Mouse (Mus musculus) T-cell, adult 2 months (primary cell): ENCODE measurements at regions not wholly inside any gene's neighbourhood (a gene's known extent, or its start where the extent isn't known, plus 50 kb on each side); places are given as distances from the start of the nearest gene placed in this dataset.

Experiments
- DNase-seq: peaks from one replicate; pipeline ENCODE4 v3.0.0; 2022; ENCODE audit warnings: low spot score

DNA sequence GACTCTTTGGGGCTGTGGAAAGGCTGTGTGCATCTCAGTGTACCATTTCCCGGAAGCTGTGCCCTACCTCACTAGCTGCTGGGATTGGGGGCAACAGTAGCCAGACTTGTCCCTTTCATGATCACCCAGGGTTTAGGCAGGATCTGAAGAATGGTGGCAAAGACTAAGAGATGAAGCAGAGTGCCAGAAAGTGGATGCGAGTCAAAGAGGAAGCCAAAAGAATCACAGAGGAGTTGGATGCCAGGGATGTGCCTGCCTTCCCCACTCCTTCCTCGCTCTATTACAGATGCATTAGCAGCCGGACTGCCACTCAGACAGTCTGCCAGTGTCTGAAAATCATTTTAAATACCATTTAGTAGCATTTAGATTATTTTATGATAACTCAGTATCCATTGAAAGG, 271.5 kb upstream of the Slc24a2 start:
- DNase-seq = no peak

DNA sequence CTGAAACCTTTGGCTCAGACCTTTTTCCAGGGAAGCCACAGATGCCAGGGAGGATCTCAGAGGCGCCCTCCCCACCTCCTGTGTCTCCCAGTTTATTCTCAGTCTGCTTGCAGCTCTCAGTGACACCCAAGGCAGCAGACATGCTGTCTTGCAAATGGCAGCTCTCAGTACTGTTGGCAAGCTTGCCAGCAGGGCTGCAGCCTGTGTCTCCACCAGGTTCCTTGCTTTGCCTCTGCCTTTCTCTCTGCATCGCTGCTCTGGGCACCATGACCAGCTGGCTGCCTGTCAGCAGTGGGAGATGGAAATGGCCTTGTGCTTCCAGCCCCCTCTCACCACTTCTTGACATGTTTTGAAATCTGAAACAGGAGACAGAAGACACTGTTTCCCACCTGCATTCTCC, 270.2 kb upstream of the Slc24a2 start:
- DNase-seq = no peak

DNA sequence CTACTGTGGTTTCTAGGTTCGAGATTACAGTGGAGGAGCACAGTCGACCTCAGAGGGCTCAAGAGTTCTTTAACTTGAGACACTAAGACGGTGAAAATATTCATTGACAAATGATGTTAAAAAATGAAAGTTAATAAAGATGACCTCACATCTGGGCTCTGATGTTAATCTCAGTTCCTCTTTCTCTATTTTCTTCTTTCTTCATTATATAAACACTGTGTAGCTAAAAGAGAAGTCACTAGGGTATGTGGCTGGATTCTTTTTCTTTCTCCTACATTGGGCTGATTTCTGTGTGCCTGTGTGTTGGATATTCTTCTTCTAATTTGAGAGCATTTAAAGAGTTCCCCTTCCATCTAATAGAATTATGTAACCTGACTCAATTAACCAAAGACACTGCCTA, 257.5 kb upstream of the Slc24a2 start:
- DNase-seq = no peak

DNA sequence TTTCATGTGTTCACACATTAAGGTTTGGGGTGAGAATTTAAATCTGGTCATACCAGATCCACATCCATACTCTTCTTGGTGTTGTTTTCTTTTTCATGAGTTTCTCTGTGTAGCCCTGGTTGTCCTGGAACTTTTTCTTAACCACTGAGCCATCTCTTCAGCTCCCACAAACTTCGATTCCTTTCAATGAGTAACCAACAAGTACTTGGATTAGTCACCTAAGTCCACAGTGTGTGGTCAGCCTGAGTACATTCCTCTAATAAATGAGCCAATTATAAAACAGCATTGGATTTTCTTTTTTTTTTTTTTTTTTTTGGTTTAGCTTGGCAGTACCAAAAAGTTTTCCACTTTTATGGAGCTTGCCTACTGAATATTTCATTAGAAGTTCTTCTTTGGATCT, 245.3 kb upstream of the Slc24a2 start:
- DNase-seq = no peak

DNA sequence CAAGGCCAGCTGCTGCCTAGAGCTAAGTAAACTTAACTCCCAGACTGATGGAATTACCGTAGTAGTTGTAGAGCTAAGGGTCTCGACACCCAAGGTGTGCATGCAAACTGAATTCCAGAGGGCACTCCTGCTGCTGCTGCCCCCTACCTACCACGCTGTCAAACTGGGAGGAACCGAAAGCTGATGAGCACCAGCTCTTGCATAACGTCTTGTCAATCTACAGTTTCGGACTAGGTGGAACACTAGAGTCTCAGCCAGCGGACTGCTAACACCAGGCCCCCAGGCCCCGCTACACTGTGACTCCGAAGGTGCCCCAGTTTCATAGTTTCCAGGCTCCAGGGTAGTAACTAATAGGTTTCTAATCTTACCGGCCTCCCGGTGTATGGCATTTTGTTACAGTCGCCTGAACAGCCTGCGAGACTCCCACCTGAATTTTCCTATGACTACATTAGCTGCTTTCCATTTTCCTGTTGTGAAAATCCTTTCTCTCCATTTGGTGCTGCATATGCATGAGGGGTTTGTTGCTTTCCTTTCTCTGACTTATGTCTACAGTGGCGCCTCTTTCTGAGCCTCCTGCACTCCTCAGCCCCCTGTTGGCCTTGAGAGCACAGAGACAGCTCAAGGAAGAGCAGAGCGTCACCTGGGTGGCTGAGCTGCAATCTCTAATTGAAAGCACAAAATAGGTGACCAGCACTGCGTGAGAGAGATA, 243.2 kb upstream of the Slc24a2 start:
- DNase-seq = no peak

DNA sequence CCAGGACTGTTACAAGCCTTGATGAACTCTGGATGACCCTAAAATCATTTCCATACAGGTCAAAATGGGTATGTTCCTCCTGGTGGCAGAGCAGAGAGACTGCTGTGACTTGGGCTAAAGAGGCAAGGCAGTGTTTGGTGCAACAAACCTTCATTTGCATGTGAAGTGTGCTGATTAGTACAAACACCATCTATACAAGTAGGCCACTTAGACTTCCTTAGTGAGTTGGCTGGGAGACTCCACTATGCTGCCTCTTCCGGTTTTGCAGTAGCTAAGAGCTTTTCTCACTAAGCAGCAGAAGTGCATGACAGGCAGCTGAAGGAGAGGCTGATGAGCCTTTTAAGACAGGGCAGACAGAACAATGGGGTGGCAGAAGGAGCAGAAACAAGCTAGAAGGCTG, 242.5 kb upstream of the Slc24a2 start:
- DNase-seq = no peak

DNA sequence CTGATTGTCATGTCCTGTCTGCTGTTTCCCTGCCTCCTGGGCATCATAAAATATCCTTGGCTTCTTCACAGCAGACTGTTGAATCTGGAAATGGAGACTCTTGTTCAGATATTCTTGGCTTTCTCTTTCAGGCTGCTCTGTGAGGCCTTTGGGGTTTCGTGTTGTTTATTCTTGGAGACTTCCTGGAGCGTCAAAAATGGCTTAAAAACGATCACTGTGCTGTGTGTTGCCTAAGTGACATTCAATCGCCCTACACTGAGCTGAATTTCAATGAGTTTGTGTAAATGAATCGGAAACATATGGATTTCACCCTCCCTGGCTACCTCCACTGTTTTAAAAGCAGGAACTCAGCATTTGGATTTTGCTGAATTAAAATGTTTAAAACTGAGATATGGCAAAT, 241.1 kb upstream of the Slc24a2 start:
- DNase-seq = no peak

DNA sequence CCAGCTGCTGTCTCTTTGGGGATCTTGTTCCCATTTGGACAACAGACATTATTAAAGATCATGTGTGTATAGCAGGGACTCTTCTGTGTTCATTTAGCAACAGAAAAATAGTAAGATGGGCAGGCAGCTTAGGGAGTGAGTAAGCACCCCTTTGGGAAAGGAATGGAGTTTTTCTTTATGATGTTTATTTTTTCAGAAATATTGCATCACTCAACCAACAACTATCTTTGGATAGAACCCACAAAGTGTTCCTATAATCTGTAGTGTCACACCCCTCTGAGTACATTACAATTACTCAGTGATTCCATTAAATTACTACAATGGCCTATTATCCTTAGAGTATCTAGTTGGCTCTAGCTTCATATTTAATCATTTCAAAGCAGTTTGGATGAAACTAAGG, 237.3 kb upstream of the Slc24a2 start:
- no peak for DNase-seq

DNA sequence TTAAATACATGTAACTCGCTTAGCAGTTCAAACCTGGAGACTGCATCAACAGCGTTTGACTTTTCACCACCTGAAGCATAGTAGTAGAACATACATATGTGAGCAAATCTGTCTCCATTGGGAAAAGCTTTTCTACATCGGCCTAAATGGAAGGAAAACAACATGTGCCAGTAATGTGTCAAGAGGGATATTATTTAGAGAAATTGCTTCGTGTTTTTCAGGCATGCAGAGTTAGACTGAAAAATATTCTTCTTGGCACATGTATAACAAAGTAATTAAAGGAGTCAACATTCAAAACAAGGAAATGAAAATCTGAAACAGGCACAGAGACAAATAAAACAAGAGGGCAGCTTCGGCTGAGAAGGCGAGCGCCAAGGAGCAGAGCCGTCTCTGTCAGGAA, 236.7 kb upstream of the Slc24a2 start:
- no peak for DNase-seq

DNA sequence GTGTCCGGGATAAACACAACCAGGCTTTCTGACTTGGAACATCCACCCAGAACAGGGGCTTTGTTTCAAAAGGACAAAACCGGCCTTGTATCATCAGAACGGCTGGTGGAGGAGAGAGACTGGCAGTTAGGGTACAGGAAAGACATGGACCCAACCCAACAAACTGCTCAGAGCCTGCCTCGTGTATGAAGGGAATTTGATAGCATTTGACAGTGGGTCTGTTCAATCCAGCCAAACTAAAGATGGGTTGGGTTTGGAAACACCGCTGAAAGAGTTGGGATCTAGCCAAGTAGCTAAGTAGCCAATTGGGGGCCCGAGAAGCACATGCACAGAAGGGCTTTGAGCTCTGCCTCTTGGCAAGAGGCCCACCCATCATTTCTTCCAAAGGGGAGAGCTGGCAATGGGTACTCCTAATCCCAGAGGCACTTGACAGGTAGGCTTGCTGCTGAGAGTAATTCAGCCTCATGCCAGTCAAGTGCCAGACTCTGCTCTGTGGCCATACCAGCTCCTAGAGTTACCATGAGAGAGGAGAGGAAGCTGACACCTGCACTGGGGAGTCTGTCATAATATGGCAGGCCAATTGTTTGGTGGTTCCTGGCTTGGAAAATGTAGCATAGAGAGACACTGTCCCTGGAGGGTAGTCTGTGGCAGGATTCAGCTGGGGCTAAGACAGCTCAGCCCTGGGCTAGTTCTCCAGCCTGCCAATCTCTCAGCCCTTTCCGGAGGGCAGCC, 231.1 kb upstream of the Slc24a2 start:
- DNase-seq = no peak

DNA sequence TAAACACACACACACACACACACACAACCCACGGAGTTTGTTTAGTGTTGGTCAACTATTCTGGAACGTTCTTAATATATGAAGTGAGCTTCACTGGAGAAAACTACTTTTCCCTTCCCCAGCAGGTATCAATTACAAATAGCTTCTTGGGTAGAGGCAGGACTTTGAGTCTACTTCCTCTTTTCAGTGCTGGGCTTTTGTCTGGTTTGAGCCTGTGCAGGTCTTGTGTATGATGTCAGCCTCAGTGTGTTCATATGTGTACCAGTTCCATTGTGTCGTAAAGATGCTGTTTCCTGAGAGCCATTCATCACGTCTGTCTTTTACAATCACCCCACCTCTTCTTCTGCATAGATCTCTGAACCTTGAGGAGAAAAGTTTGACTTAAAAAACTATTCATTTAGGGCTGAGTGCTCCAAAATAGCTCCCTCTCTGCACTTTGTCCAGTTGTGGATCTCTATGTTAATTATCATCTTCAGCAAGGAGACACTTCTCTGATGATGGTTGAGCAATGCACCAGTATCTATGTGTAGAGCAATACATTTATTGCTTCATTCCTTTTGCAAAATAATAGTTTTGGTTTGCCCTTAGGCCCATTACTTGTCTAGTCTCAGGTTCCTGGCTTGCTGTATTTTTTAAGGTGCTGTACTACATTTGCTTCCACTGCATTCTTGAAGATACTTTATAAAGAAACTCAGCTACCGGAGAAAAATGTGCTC, 225.7 kb upstream of the Slc24a2 start:
- no peak for DNase-seq

DNA sequence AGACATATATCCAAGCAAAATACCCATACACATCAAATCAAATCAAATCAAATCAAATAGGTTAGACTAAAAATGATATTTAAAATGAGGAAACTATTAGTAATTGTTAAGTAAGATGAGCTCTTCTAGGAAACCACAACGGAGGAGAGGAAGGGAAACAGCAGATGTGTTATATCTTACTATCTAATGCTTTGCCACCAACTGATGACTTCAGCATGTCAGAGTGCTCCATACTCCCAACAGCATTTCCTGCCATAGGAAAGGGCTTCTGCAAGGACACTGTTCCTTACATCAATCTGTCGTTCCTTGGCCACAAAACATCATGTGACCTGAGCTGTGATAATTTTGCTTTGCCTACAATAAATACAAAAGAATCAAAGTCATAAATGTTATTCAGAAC, 221.8 kb upstream of the Slc24a2 start:
- no peak for DNase-seq

DNA sequence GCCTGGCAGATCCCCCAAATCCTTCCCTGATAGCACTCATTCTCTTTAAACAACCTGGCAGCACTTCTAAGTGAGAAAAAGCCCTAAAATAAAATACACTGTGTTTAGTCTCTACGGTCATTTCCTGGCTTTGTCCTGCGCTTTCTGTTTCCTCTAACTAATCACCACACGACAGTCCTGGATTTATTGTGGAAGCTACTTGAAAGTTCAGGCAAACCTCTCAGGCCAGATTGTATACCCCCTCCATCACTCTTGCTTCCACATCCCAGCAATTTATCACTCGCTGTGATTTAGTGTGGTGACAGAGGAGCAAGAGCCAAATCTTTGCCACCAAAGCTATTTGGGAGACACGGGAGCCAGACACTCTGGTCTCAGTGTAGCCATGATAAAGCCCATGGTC, 221.0 kb upstream of the Slc24a2 start:
- no peak for DNase-seq

DNA sequence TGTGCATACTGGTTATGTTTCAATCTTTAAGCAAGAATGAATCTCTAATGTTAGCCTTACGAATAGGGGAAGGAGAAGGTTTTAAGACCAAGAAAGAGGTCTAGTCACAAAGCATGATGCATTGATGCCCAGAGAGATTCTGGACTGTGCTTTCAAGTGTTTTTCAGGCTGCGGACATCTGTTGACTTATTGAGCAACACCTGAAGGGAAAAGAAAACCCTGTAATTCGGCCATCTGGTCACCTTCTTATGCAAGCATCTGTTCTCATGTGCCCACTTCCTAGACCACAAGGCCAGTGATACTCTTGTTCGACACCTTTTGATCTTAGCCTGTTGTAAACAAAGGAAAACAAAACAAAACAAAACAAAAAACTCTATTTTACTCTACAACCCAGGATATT, 218.1 kb upstream of the Slc24a2 start:
- no peak for DNase-seq

DNA sequence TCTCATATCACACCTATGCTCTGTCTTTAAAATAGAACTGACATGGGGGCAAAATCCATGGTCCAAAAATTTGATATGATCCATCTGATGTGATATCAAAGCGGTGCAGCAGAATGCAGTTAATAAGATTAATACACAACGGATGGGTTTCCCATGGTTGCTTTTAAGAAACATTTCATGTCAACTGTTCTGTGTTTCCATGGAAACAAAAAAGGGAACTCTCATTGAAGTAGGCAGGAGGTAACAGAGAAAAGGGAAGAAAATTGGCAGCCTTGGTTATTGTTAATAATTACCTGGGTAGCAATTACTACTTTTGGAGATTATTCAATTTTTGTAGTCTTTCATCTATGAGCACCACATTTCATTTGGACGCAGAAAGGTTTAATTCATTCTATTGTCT, 216.6 kb upstream of the Slc24a2 start:
- DNase-seq = no peak

DNA sequence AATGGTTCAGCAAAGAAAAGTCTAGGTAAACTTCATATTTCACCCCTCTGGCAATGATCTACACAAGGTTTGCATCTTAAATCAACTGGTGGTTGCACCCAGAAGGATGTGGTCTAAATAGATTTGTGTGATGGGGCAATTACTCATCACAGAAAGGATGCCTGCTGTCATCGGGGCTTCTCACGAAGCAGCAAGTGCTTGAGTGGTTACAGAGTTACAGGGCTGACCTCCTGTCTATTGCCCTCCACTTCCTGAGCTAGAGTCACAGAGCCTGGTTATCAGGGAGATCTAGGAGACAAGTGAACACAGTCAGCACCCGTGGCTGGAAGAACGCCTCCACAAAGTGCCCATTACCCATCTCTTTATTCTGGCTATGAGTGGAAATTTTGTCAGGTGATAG, 203.9 kb upstream of the Slc24a2 start:
- DNase-seq = no peak

DNA sequence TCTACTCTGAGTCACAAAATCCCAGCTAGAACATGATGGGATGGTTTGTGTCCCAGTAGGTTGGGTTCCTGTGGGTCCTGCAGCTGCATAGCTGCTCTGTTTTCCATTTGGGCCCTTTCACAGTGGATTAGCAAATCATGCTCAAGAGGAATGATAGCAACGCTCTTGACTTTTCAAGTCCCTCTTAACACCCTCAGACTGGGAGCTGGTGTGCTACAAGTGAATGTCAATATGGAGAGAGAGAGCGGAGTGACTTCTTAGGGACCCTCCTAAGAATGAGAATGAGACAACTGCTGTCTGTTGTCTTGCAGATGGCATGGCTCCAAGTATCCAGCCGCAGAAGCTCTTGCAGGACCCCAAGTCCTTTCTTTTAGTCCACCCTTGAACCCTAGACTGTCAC, 198.1 kb upstream of the Slc24a2 start:
- DNase-seq = no peak

DNA sequence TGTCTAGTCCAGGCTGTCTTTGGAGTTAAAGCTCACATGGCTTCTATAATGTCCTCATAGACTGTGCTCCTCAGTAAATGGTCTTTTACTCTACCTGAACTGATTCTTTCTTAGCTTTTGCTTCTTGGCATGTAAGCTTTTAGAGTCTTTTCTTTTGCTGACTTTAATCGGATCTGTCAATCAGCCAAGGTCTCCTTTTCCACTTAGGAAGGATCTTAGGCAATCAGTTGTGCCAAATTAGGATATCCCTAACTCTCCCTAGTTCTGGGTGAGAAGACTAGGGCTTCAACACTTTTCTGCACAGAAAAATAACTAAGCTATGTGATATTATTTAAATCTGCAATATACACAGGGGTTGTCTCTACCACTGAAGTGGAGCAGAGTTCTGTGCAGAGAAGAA, 193.8 kb upstream of the Slc24a2 start:
- no peak for DNase-seq

DNA sequence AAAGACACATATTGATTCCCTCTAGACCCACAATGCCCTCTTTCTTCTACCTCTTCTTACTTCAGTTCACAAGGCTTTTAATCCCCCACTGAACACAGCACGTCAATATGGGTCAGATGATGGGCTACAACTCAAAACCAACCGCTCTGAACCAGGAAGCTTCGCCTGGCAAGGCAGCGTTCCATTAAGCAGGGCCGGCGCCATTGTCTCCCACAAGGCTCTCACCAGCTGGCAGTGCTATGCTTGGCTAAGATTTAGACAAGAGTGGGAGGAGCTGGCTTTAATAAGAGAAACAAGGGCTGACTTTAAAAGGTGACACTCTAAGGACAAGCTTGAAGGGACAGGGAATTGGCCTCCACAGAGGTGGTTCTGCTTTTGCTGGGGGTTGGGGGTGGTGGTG, 192.3 kb upstream of the Slc24a2 start:
- no peak for DNase-seq

DNA sequence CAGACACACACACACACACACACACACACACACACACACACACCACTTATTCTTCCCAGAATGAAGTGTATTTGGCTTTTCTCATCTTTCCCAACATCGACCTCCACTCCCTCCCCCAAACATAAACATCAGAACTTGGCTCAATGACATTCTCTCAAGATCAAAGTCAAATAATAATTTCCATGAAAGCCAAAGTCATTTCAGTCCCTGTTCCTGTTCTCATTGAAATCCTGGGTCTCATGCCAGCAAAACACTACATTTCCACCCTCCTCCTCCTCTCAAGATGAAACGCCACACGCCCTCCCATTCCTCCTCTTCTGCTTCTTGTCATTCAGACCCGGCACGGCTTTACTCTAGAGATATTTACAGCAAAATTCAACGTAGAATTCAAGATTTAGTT, 173.1 kb upstream of the Slc24a2 start:
- no peak for DNase-seq

DNA sequence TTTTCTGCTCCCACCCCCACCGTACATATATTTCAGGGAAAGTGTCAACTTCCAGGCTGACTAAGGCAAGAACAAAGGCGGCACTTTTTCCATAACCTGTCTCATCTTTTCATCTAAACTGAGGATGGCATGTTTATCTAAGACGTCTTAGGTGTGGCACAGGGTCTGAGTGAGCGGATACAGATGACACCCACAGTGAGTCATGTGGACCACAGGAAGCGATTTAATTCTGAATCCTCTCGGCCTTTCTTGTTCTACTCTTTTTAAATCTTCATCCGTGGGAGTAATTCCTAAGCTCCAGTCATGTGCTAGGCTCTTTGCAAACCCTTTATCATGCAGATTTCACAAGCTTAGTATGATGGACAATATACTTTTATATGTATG, 171.9 kb upstream of the Slc24a2 start:
- no peak for DNase-seq

DNA sequence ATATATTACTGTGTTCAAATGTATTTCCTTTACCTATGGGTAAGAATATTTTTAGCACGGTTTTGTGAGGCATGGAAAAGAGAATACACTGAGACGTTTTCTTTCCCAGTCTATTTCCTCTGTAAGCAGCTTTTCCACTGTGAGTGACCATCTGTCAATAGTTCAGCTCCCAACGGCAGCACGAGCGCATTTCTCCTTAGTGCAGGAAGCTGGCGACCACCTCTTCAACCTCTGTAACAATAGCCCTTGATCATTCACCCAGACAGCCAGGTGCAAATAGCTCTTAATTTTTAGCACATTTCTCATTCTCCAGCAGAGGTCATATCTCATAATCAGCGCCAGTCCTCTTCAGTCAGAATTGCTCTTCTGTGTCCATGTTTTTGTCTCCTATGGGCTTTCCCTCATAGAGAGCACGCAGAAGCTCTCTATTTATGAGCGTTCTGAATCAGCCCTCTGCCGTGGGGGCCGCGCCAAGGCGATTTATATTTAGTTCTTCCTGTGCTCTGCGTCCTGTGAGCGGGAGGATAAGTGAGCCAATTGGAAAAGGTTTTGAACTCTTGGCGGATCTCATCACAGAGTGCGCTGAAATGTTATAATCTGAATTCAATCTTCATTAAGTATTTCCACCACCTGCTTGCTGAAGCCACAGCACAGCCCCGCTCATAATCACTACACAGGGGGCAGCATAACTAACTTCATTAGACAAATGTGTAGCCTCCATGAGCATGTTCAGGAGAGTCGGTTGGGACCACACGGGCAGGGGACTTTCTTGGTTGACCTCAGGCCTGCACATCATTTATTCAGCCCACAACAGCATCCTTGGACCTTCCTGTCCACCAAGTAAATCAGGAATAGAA, 171.3 kb upstream of the Slc24a2 start:
- DNase-seq = no peak

DNA sequence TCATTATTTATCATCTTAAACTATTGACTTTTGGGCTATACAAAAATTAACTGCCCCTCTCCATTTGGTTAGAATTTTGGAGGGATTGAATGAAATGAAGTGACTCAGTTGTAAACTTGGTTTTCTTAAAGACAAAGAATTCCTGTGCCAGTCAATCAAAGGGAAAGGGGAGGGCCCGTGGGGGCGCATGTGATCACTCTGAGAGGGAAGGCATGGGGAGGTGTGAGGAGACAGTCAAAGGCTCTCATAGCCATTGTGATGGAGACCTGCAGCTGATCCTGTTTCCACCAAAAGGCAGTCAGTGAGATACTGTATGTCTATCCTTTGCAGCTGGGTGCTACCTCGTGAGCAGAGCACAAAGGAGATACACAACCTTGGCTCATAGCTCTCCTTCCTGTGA, 156.6 kb upstream of the Slc24a2 start:
- no peak for DNase-seq
